Mouse (Mus musculus): ENCODE results near the gene Sp4.

Sp4 gene

DNA sequence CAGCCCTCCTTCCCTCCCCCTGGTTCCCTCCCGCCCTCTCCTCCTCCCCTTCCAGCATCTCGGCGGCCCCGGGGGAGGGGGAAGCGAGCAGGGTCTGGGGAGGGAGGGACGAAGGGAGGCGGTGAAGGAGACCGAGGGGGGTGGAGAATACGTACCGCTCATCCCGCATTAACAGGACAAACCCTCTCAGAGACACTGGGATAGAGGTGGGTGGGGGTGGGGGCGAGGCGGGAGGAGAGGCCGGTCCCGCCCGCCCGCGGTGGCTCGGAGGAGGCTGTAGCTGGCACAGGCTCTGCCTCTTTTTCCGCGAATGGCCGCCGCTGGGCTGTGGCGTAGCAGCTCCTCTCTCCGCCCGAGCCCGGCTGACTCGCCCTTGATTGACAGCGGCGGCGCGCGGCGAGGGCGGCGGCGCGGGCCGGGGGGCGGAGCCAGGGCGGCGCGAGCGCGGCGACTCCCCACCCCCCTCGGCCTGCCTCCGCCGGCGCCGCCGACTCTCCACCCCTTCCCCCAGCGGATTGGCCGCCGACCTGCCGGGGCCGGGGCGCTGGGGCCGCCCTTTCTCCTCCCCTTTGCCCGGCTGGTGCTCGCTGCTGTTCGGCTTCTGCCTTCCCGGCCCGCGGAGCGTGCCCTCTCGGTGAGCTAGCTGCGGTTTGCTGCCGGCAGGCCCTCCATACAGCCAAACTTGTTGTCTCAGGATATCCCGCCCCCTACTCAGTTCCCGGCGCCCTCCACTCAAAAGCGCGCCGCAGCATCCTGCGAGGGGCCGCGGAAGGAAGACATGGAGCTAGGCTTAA lies at the start of gene Sp4:
Gene Sp4, minus strand, starts transcription at position 369 of the 794 bp plus-strand sequence.
- peak; percentile 93 for DNase-seq

DNA sequence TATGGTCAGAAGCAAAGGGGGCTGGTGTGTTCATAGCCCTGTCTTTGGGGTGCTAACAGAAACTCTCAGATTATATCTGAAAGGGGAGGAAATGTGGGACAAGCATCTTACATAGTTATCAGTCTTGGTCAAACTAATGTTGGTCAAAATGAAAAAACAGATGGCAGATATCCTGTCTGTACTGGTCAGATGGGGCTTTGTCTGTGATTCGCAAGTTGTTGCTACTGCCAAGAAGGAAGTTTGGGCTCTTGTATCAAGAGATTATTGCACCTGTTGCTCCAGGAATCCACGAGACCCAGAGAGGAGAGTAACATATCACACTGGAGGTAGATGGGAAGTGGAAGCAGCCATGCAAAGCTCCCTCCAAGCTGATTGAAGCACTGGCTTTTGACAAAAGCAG lies 37.9 kb upstream of the Sp4 start:
- DNase-seq = no peak

DNA sequence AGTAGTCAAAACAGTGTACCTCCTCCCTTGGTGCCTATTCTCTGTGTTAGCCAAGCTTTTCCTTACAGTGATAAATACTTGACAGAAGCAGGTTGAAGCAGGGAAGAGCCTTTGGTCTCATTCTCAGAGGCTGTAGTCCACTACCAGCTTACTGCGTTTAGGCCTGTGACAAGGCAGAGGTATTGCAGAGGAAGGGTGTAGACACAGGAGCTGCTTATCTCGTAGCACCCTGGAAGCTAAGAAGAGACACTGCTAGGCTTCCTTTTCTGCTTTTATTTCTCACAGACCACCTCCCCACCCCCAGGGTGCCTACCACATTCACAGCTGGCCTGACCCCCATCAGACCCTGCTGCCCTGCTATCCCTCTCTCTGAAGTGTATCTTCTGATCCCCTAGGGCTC lies 37.0 kb upstream of the Sp4 start:
- no peak for DNase-seq

DNA sequence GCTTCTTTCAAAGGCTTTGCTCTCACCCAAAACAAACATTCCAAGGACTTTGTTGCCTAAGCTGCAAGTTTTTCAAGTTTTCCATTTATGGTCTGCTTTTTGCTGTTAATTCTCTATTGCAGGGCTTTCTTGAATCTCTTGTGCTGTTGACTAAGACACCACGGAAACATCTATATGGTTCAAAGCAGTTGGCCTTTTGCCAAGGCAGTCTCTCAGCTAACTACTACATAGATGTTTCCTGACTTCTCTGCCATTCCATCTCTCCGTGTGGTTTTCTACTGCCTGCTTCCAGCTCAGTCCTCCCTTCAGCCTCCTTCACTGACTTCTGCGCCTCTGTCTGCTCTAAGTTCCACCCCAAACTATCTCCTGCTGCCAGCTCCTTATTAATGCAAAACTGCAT lies 36.1 kb upstream of the Sp4 start:
- no peak for DNase-seq

DNA sequence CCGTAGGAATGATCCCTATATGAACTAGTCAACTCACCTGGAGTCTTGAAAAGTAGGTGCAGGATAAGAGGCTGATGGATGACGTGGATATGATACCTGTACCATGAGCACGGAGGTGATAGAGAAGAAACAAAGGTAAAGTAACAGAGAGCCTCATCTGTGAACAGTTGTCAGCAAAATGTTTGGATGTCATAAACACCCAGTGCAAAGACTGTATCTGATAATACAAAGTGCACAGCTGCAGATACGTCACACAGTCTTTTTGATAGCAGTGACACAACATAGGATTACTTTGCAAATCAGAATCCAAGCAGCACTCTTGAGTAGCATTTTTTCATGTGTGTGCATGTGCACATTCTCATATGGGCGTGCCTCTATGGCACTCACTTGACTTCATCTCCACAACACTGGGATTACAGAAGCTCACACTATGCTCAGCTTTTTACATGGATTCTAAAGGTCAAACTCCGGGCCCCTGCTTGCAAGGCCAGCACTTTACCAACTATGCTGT lies 27.6 kb upstream of the Sp4 start:
- no peak for DNase-seq

DNA sequence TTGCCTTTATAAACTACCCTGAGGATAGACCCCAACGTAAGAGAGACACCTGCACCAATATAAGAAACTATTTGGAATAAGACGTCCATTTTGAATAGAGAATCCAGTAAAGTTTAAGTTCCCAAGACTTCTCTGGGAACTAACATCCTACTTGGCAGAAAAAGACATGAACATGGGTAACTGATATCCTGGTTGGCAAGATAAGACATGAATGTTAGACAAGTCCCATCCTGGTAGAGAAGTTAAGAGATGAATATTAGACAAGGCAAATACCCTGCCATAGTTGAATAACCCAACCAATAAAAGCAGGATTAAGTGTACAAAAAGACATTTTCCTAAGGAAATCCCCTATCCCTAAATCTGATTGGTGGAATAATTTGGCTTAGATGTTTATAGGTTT lies 26.3 kb upstream of the Sp4 start:
- no peak for DNase-seq

DNA sequence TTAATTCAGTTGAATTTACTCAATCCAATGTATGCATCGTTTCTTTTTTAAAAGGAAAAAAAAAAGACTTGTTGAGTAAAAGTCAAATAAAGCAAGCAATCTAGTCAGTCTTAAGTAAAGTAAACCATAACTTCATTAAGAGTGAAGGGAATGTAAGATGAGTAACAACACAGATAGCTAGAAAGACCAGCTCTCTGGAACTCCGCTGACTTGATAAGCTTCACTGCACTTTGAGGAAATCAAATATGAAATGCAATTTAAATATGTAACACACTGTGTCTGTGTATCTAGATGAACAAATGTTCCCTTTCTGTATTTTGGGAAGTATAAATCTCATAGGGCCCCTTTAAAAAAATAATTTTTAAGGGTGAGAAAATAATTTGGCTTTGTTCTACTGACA lies 24.9 kb upstream of the Sp4 start:
- no peak for DNase-seq

DNA sequence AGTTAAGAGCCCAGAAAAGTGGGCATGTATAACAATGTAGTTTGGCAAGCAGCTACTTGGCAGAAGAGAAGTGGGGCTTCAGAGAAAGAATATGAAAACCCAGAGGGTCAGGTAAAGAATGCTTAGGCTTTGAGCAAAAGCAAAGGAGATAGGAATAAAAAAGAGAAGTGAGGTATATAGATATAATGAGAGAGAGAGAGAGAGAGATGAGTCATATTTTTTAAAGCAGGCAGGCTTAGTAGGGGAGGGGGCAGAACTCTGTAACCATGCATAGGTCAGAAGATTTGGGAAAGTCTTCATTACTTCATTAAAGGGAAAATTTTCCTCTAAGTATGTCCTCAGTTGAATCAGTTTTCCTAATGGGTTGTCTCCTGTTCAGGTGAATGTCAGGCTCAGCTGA lies 18.8 kb upstream of the Sp4 start:
- DNase-seq = no peak

DNA sequence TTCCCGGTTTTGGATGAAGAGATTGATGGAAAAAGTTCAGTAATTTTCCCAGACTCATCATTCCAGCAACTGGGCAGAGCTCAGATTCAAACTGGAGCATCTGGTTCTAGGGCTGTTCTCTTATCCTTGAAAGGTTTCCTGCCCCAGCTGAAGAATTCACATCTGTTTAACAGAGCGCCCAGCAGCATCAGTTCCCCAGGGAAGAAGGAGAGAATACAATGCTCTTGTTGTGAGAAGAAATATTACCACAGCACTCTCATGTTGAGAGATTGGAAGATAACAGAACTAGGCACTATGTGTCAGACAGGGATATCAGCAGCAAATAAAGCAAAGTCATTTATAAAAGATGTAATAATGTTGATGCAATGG lies 13.2 kb upstream of the Sp4 start:
- DNase-seq = no peak

DNA sequence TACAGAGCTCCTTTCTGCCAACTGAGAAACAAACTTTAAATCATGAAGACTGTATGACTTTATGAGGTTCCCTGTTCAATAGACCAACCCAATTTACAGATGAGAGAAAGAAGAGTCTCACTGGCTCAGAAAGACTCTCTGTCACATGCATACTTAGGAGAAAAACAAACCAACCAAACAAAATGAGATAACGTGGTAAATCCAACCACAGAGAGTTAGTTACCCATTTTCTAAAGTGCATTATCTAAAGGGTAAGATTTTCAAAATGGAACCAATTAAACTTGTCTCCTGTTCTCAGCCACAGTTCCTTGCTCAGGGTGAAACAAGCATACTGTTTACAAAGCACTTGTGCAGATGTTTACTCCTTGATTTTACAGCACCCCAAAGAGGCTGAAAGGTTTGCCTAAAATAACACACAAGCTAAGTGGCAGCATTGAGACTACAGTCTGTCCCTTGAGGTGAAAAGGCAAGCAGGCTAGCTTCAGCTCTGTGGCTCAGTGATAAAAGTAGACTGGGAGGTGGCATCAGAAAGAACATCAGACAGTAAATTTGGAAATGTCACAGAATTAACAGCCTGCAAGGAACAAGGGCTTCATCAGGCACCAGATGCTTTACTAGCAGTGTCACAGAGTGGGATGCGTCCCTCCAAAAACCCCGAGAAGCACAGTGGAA lies 12.7 kb upstream of the Sp4 start:
- no peak for DNase-seq

DNA sequence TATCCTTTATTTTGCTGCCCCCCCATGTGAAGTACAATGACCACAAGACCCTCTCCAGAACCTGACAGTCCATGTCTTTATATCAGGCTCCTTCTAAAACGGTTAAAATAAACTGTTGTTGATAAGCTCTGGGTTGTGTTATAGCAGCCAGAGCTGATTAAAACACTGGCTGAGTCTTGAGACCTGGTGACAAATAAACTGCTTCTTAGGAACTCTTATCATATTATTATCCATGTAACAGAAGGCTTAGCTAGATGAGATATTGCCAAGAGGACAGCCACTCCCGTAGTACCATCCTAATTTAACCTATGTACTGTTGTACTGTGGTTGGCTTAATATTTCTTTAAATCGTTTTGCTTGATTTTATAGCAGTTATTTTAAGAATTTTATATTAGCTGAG lies 2.3 kb upstream of the Sp4 start:
- peak; percentile 42 for DNase-seq

DNA sequence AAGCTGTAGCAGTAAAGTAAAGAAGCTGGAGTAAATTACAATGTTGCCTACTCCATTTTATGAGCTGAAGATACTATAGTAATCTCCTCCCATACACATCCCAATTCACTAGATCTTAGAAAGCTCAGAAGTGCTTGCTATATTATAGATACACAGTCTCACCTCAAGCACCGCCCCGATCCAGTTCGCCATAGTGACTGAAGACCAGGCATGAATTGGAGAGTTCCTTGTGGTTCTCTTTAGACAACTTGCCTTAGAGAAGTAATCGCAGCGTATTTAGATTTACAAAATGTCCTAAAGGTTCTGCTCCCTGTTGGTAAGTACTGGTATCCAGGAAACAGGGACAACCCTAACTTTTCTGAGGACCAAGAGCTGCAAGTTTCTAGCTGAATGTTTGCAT lies 1.8 kb upstream of the Sp4 start:
- DNase-seq = no peak

DNA sequence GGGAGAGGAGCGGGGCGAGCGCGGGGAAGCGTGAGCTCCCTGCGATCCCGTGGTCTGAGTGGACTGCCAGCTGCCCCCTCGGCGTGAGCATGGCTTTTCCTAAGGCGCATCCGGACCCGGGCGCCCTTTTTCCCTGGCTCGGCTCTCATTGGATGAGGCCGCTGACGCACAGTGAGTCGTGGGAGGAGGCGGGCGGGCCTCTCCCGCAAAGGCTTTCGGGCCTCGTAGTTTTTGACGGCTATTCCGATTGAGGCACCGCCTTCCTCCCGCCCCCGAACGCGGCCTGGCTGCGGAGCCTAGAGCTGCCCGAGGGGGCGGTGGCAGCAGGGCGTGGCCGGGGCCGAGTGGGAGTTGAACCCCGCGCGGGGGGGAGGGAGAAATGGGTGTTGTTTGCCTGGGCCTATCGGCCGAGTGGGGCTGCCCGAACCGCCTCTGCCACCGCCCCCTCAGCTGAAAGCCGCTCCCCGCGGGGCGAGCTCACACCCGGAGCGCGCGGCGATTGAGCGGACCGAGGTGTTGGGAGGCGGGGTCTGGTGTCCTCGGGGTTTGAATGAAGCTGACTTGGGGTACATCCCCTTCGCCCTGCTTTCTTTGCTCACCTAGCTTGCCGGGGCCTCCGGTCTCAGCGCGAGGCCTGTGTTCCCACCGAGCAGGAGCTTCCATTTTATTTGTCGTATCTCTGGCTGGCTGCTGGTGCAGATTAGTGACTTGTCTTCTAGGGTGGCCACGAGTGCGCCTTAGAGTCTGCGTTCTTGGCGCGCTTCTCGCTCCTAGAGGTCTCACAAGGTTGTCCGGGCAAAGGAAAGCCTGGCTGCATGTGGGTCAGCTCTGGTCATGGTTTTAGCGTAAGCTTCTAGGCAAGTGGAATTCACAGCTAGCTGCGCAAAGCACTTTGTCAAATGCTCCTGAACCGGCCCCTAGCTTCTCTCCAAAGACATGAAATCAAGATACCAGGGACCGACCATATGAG lies 911 bp upstream of the Sp4 start:
- peak; percentile 99 for DNase-seq

DNA sequence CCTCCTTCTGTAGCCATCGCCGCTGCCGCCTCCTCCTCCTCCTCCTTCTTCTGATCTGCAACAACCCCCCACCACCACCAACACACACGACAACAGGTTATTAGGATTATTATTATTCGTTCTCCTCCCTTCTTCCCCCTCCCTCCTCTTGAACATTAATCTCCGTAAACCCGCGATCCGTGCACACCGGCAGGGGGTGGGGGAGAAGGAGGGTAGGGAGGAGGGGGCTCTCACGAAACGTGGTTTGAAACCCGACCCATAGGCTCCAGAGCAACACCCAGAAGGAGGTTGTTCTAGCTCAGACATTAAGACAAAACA lies 527 bp downstream of the Sp4 start:
- peak; percentile 91 for DNase-seq

DNA sequence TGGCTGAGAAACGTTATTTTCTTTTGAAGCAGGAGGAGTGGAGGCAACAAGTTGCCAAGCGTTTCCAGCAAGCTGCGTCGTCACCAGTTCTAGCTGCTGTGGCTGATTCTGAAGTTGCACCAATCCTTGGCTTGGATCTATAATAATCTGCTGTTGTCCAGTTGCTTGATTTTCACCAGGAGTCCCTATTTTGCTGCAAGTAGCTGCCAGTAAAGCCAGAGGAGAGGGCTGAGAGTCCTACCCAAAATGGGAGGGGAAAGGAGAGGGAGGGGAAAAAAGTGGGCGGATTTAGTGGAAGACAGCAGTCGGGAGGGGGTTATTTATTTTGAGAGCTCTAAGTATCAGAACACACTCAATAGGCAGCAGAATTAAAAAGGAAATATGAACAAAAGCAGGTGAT lies 1.3 kb downstream of the Sp4 start:
- peak; percentile 75 for DNase-seq

DNA sequence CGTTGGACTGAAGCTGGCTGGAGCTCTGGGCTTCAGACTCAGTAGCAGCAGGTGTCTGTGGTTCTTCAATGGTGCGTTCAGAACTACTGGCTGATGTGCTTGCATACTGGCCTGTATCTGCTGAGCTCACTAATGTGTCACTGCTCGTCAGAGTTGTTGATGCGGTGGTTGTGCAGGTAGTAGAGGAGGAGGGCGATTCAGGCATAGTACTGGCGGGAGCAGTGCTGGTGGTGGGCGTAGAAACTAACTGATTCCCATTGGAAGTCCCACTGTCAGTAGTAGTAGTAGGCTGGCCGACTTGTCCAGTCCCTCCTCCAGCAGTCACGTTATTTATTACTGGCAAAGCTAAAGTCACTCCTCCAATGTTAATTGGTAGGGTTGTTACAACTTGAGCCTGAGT lies 2.1 kb downstream of the Sp4 start:
- no peak for DNase-seq

DNA sequence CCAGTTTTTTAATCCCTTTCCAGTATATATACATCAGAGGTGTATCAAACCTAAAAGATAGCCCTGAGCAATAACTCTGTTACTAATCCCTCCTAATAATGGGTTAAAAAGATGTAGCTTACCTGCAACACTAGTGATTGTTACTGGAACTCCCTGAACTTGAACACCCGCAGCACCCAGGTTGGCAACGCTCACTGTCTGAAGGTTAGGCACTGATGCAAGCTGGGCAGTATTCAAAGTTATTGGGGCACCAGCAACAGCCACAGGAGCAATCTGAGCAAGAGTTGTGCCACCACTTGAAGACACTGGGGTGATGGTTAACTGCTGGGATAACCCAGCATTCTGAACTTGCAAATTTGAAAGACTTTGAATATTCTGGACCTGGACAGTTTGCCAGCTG lies 2.7 kb downstream of the Sp4 start:
- peak; percentile 51 for DNase-seq

DNA sequence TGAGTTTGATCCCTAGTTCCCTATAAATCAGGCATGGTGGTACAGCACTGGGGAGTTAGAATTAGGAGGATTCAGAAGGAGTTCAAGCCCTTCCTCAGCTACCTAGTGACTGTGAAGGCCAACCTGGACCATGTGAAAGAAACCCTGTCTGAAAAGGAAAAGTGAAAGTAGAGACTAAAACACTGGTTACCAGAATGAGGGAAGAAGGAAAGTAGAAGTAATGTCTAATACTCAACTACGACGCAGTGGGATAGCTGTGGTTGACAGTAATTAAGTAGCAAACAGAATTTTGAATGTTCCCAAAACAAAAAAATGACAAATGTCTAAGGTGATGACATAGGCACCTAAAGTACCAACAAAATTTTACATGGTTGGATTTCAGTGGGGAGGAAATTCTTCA lies 5.0 kb downstream of the Sp4 start:
- DNase-seq = no peak

DNA sequence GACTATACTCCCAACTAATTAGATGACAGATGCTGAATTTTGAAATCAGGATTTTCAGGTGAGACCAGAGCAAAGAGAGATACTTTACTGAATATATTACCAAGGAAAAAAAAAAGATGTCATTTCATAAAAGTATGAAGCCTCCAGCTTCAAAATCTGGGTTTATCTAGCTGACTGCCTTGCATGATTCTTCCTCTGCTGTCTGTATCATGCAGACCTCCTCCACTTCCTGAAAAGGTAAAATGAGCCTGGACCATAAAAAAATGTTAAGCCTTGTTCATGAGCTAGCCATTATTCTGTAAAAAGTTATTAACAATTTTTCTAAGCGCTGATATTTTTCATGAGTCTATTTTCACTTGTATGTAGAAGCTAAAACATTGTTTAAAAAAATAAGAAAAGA lies 5.4 kb downstream of the Sp4 start:
- no peak for DNase-seq

DNA sequence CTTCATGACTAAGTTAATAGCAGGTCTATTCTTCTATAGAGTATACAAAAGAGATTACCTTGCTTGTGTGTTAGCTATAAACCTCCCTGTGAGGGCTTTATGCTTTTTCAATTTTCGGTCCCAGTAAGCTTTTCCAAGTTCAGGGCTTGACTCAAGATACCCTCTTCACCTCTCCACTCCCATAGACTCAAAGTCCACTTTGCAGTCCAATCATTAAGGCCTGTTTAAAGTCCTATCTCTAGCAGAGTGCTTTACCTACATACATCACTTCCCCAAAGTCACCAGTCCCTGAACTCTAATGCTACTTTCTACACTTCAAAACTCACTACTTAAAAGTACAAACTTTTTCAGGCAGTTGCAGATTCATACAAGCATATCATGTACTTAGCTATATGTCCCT lies 12.3 kb downstream of the Sp4 start:
- DNase-seq = no peak

DNA sequence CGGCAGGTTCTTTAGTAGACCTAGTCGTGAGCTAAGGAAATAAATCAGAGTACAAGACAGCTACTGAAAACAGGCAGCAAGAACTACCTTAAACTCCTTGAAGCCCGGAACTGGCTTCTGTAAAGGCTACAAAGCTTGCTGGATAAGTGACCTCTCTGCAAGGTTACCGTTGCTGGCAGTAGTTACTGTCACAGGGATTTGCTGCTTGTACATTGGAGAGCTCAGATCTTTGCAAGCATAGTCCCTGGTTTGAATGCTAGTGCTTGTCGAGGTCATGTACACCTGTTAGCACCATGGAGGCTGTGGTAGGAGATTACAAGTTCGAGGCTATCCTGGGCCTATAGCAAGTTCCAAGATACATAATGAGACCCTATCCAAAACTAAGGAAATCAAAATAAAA lies 16.1 kb downstream of the Sp4 start:
- no peak for DNase-seq

DNA sequence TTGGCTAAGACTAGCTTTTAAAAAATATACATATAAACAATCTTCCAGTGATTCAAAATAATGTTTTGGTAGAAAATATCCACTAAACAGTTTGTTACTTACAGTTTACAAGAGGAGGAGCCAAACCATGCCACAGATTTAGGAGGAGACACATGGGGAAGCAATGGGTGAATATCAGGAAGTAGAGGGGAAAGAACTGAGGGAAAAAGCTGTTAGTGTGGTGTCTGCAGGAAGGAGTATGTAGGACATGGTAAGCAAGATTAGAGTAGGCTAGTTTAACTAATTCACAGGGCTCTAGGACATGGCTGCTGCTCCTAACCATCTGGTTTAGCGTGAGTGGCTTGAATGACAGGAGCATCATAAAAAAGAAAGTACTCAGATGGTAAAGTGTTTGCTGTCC lies 19.3 kb downstream of the Sp4 start:
- DNase-seq = no peak

DNA sequence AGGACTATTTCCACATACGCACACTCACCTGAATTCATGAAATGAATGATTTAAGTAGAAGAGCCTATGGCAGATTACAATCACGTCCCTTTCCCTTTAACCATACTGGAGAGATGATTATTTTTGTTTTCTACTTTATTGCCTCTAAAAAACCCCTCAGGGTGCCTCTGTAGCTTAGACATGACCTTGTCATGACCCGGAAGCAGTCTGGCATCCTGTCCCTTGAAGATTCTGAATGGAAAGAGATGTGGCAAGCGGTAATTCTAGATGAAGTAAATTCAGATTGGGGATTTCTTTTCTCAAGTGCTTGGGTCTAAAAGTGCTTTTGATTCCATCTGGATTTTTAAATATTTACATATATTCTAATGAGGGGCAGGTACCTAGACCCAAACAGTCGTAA lies 24.9 kb downstream of the Sp4 start:
- DNase-seq = no peak

DNA sequence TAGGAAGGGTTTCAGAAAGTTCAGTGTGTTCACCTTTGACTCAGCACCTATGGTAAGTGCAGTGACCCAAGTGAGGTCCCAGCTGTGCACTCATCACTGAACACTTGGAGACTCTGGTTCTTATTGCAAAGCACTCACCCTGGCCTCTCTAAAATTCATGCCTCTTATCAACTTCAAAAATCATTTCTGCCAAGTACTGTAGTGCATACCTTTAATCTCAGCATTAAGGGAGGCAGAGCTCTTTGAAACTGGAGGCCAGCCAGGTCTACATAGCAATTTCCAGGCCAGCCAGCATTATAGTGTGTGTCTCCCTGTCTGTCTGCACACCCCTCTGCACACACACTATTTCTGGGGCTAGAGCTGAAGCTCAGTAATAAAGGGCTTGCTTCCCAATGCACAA lies 36.3 kb downstream of the Sp4 start:
- DNase-seq = no peak

Data from cerebellum, adult 9-10 months (tissue).